Mouse (Mus musculus) liver, embryonic 11.5 days (tissue): ENCODE results near the gene Fmo5. TPM values are rescaled to one million over a fixed set of nuclear protein-coding genes. Genes with fewer than 3 reads are reported as not detected.

Experiments
- microRNA-seq: library from miRNA; unstranded; fragments of <30 nt; microRNA quantifications from one replicate; pipeline ENCODE4, GENCODE M21; 2017; ENCODE audit warnings: borderline number of aligned reads
- polyA plus RNA-seq: library from polyadenylated mRNA; unstranded; fragments of >200 nt; fragmentation: Nextera tagmentation; extraction: Ambion mirVana; gene quantifications from 2 replicates; pipeline ENCODE4 v1.2.1, GENCODE M21; 2014

Gene Fmo5
- polyA plus RNA-seq, 1 experiment from 2014 or later, result 4.4 TPM

Small RNAs within 50 kb of the gene (microRNA-seq; reads per million reads assigned to microRNA genes)
- not detected for gene Mir7225

Other genes starting within 250 kb of the Fmo5 start
- not detected in 2 replicates for gene Olfr1402, start 206.8 kb upstream of the Fmo5 start, polyA plus RNA-seq
- 26.8 and 27.2 TPM in 2 replicates for gene Chd1l, start 18.6 kb upstream of the Fmo5 start, polyA plus RNA-seq
- 4.5 and 5.4 TPM in 2 replicates for gene Prkab2, start 29.4 kb downstream of the Fmo5 start, polyA plus RNA-seq
- not detected in 2 replicates for gene Gm17651, start 45.9 kb downstream of the Fmo5 start, polyA plus RNA-seq